Mouse (Mus musculus) brain, embryonic 14.5 days (tissue): ENCODE results near the gene Rec8.

Experiments used
- CTCF ChIP-seq: fragments of 200-500 bp; IDR thresholded peaks from 2 replicates; pipeline ENCODE4 v1.5.1; 2012; ENCODE audit warnings: inconsistent platforms, mild to moderate bottlenecking, moderate library complexity, borderline replicate concordance; ENCODE audit not compliant: insufficient read depth, insufficient read length; ENCODE audit errors: extremely low read depth
- POLR2A ChIP-seq: fragments of 200-500 bp; IDR thresholded peaks from 2 replicates; pipeline ENCODE4 v1.6.1; 2012; ENCODE audit warnings: mild to moderate bottlenecking, inconsistent platforms, borderline replicate concordance; ENCODE audit not compliant: poor library complexity, insufficient read depth, insufficient read length, severe bottlenecking; ENCODE audit errors: extremely low read depth

DNA sequence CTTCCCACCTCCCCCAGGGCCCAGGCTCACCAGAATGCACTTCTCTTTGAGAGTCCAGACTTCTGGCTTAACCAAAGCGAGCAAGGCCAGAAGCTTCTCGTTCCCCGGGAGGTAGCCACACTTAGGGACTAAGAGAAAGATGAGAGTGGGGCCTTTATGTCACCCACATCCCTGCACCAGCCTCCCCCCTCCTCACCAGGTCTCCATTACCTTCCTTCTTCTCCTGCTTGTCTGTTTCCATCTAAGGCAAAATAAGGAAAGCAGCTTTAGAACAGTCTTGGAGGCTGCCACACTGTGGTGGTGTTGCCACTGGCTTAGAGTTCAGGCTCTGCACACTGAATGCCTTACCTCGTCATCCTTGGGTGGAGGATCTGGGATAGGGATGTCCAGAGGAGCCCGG, 28.6 kb upstream of the Rec8 start:
- TF ChIP-seq CTCF, result no peak
- no peak for TF ChIP-seq POLR2A
